Mouse (Mus musculus) heart, adult 2 months (tissue): ENCODE measurements at regions not wholly inside any gene's neighbourhood (a gene's known extent, or its start where the extent isn't known, plus 50 kb on each side); places are given as distances from the start of the nearest gene placed in this dataset.
A peak's percentile ranks its signal among the peaks of the same experiment; 100 is the strongest.

Experiments
- CTCF ChIP-seq: fragments of 200-600 bp; IDR thresholded peaks from 2 replicates; pipeline ENCODE4 v1.8.1; 2022; ENCODE audit warnings: antibody characterized with exemption, mild to moderate bottlenecking, moderate library complexity
- EP300 ChIP-seq: fragments of 200-500 bp; IDR thresholded peaks from 2 replicates; pipeline ENCODE4 v1.6.1; 2011; ENCODE audit warnings: low read depth, low read length, control low read depth; ENCODE audit not compliant: insufficient read depth
- POLR2A ChIP-seq: fragments of 200-500 bp; IDR thresholded peaks from 2 replicates; pipeline ENCODE4 v1.6.1; 2011; ENCODE audit warnings: mild to moderate bottlenecking, low read depth, low read length, control low read depth; ENCODE audit not compliant: insufficient read depth

- TF ChIP-seq CTCF (no peak), POLR2A (peak; percentile 50), EP300 (no peak)
Measured at GRCm38 (mm10) chr2:45239001-45239400, 121.8 kb upstream of the Zeb2 start.
